Mouse (Mus musculus) MEL (cell line): ENCODE data around the gene Ccdc171.

ENCODE experiments used
- CTCF ChIP-seq, 3 experiments: IDR thresholded peaks in 2 of 3; conservative IDR thresholded peaks in 1 of 3; 2 replicates each; pipeline ENCODE4 v1.5.1; 2011 to 2012; ENCODE audit warnings: low read length in 3 of 3, low read depth in 2 of 3, mild to moderate bottlenecking in 2 of 3, improper control_type of control experiment in 1 of 3, inconsistent platforms in 1 of 3, mixed read lengths in 1 of 3, moderate library complexity in 1 of 3; ENCODE audit not compliant: control insufficient read depth in 1 of 3, insufficient read depth in 1 of 3, poor library complexity in 1 of 3, severe bottlenecking in 1 of 3
- EP300 ChIP-seq, 2 experiments: IDR thresholded peaks; 2 replicates each; pipeline ENCODE4 v1.6.1; 2011; ENCODE audit warnings: improper control_type of control experiment in 2 of 2, low read length in 2 of 2, low read depth in 1 of 2, mild to moderate bottlenecking in 1 of 2
- MAFK ChIP-seq: IDR thresholded peaks from 2 replicates; pipeline ENCODE4 v1.6.1; 2011; ENCODE audit warnings: low read depth, mild to moderate bottlenecking, low read length, improper control_type of control experiment, borderline replicate concordance
- MAZ ChIP-seq: IDR thresholded peaks from 2 replicates; pipeline ENCODE4 v1.6.1; 2012; ENCODE audit warnings: low read depth, mild to moderate bottlenecking, inconsistent platforms, low read length, improper control_type of control experiment
- POLR2A ChIP-seq, 2 experiments: IDR thresholded peaks; 2 replicates each; pipeline ENCODE4 v1.6.1; 2011 to 2012; ENCODE audit warnings: low read length in 2 of 2, mild to moderate bottlenecking in 2 of 2, control low read depth in 1 of 2, improper control_type of control experiment in 1 of 2, low read depth in 1 of 2, moderate library complexity in 1 of 2; ENCODE audit not compliant: control insufficient read depth in 1 of 2, insufficient read depth in 1 of 2, poor library complexity in 1 of 2
- UBTF ChIP-seq: IDR thresholded peaks from 2 replicates; pipeline ENCODE4 v1.6.1; 2012; ENCODE audit warnings: low read depth, mild to moderate bottlenecking, inconsistent platforms, low read length, improper control_type of control experiment, moderate library complexity, borderline replicate concordance; ENCODE audit not compliant: insufficient read depth
- ZC3H11A ChIP-seq: IDR thresholded peaks from 2 replicates; pipeline ENCODE4 v1.6.1; 2012; ENCODE audit warnings: low read depth, mild to moderate bottlenecking, inconsistent platforms, low read length, improper control_type of control experiment

GRCm38 (mm10) chr4:83512217-83512616, 13.1 kb upstream of the Ccdc171 start:
- TF ChIP-seq MAZ (no peak), POLR2A (IDR thresholded peaks at IDR 0.05; ENCODE audit: control insufficient read depth in 1 of 2, insufficient read depth in 1 of 2, low read depth in 1 of 2, low read length in 2 of 2, poor library complexity in 1 of 2) (no peak), UBTF (no peak), EP300 (IDR thresholded peaks at IDR 0.05; ENCODE audit: low read depth in 1 of 2, low read length in 2 of 2) (no peak), CTCF (IDR thresholded peaks at IDR 0.05 in 2 of 3, conservative IDR thresholded peaks at IDR 0.05 in 1 of 3; ENCODE audit: control insufficient read depth in 1 of 3, insufficient read depth in 1 of 3, low read depth in 2 of 3, low read length in 3 of 3, poor library complexity in 1 of 3, severe bottlenecking in 1 of 3) (no peak), ZC3H11A (no peak), MAFK (no peak)
